Mouse (Mus musculus) intestine, embryonic 14.5 days (tissue): Measurements from ENCODE around the gene Alppl2. TPM values are rescaled to one million over a fixed set of nuclear protein-coding genes. Genes with fewer than 3 reads are reported as not detected.
A peak's percentile ranks its signal among the peaks of the same experiment; 100 is the strongest.

Experiments used
- ATAC-seq: fragments of 200-750 bp; cut with Nextera tagmentation; replicated peaks from 2 replicates; pipeline ENCODE4 v1.8.0; 2017; ENCODE audit warnings: low read depth, moderate number of reproducible peaks, moderate TSS enrichment, moderate library complexity; ENCODE audit not compliant: low FRiP score, low TSS enrichment
- DNase-seq: peaks from one replicate; pipeline ENCODE4 v3.0.0-alpha.2; 2018; ENCODE audit warnings: low spot score
- H3K27ac ChIP-seq: fragments of 300-500 bp; sonication (generic); 2 replicates; pipeline ENCODE4 v1.5.1; 2014; ENCODE audit warnings: low read depth, mild to moderate bottlenecking, control low read depth
- H3K27me3 ChIP-seq: fragments of 300-500 bp; sonication (generic); replicated peaks from 2 replicates; pipeline ENCODE4 v1.6.1; 2014; ENCODE audit warnings: low read length, control low read depth; ENCODE audit not compliant: control insufficient read depth, insufficient read depth
- H3K36me3 ChIP-seq: fragments of 300-500 bp; sonication (generic); 2 replicates; pipeline ENCODE4 v1.6.1; 2014; ENCODE audit warnings: low read length, control low read depth; ENCODE audit not compliant: control insufficient read depth, insufficient read depth
- H3K4me1 ChIP-seq: fragments of 300-500 bp; sonication (generic); replicated peaks from 2 replicates; pipeline ENCODE4 v1.6.1; 2014; ENCODE audit warnings: low read length, control low read depth, mixed read lengths; ENCODE audit not compliant: control insufficient read depth, insufficient read depth
- H3K4me2 ChIP-seq: fragments of 300-500 bp; sonication (generic); 2 replicates; pipeline ENCODE4 v1.6.1; 2014; ENCODE audit warnings: low read length
- H3K4me3 ChIP-seq: fragments of 300-500 bp; sonication (generic); 2 replicates; pipeline ENCODE4 v1.5.1; 2014; ENCODE audit warnings: low read depth, low read length, control low read depth, mixed read lengths
- H3K9ac ChIP-seq: fragments of 300-500 bp; sonication (generic); 2 replicates; pipeline ENCODE4 v1.6.1; 2014; ENCODE audit warnings: mild to moderate bottlenecking, low read length
- H3K9me3 ChIP-seq: fragments of 300-500 bp; sonication (generic); 2 replicates; pipeline ENCODE4 v1.6.1; 2016; ENCODE audit warnings: low read length, control low read depth; ENCODE audit not compliant: control insufficient read depth
- WGBS: fragments of 180-500 bp; shearing (Covaris S2); extraction: QIAGEN DNeasy Blood & Tissue Kit; methylation state at CpG from one replicate; pipeline ENCODE4 v1.1.7; 2014; 5-methylcytosine and 5-hydroxymethylcytosine counted together
- polyA plus RNA-seq: library from polyadenylated mRNA; unstranded; fragments of >200 nt; fragmentation: Nextera tagmentation; extraction: Ambion mirVana; gene quantifications from 2 replicates; pipeline ENCODE4 v1.2.1, GENCODE M21; 2014

Alppl2 gene
- 0.08 TPM in 1 of 2 replicates, not detected in the other for polyA plus RNA-seq

DNA sequence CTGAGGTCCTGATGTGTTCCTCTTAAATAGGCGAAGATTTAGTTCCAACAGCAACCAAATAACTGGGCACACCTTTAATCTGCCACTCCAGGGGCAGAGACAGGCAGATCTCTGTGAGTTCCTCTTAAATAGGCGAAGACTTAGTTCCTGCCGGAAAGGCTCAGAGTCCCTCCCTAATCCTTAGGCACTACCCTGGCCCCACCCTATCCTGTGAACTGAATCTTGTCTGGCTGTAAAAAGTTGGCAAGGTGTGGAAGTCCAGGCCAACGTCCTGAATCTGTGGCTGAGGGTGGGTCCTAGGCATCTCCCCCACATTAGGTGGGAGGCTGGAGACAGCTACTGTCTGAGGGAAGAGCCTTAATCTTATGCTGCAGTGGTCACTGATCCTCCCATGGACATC lies at the start of gene Alppl2:
TSS of gene Alppl2 (minus strand) at position 101 of the 400 bp plus-strand sequence.
- no peak for DNase-seq
- H3K36me3 ChIP-seq: no peaks in the 10 kb centered on the region
- ATAC-seq: no peak
- no peak within 1 kb of the TSS for H3K9ac ChIP-seq
- no peak within 1 kb of the TSS for H3K4me2 ChIP-seq
- H3K9me3 ChIP-seq: no peaks in the 10 kb centered on the region
- H3K27me3 ChIP-seq: no peaks in the 10 kb centered on the region
- H3K4me3 ChIP-seq: no peak within 1 kb of the TSS
- 84% methylated on average over 4 of the region's 4 CpGs for WGBS
- H3K4me1 ChIP-seq: no peaks in the 10 kb centered on the region
- H3K27ac ChIP-seq: no peak within 1 kb of the TSS

DNA sequence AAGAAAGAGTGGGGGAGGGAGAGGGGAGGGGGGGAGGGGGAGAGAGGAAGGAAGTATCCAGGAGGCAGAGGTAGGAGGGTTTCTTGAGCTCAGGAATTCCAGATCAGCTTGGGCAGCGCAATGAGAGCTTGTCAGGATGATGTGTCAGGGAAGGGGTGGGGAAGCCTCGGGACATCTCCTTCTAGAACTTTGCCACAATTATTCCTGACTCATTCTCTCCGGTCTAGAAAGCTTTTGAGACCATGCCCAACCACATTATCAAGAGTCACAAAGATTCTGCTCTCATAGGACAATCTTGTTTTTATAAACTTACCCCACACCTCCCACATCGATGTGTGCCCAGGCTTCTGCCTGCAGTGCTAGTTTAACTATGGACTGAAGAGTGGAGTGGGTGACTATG lies 42.1 kb upstream of the Alppl2 start:
- H3K9me3 ChIP-seq: no peaks in the 10 kb centered on the region
- no peak overlapping the region for H3K4me2 ChIP-seq
- WGBS: 81% methylated on average over 4 of the region's 4 CpGs
- H3K27me3 ChIP-seq: peaks cover 31% of the 10 kb centered on the region
- DNase-seq: no peak
- no peaks in the 10 kb centered on the region for H3K4me1 ChIP-seq
- H3K4me3 ChIP-seq: no peak overlapping the region
- no peak overlapping the region for H3K9ac ChIP-seq
- no peak overlapping the region for H3K27ac ChIP-seq
- no peaks in the 10 kb centered on the region for H3K36me3 ChIP-seq
- no peak for ATAC-seq

DNA sequence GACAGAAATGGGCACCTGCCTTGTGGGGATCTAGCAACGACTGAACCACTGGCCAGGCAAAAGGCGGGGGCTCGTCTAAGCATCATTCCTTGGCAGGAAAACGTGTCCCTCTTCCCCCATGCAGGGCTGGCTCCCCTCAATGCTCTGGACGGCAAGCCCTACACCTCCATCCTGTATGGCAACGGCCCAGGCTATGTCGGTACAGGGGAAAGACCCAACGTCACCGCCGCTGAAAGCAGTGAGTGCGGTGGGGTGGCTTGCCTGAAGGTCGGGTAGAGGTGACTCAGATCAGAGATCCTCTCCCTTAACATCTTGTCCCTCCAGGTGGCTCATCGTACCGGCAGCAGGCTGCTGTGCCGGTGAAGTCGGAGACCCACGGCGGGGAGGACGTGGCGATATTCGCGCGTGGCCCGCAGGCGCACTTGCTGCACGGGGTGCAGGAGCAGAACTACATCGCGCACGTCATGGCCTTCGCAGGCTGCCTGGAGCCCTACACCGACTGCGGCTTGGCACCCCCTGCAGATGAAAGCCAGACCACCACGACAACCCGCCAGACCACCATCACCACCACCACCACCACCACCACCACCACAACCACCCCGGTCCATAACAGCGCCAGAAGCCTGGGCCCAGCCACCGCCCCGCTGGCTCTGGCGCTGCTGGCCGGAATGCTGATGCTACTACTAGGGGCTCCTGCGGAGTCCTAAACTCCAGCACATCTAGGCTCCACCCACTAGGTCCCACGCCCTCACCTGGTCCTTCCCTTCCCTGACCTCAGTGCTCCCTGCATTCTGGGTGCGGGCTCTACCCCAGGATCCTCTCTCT lies 37.7 kb upstream of the Alppl2 start:
- Histone ChIP-seq H3K27me3 (peaks cover 40% of the 10 kb centered on the region), H3K9me3 (no peaks in the 10 kb centered on the region), H3K27ac (no peak overlapping the region), H3K36me3 (no peaks in the 10 kb centered on the region), H3K4me3 (no peak overlapping the region), H3K4me1 (no peaks in the 10 kb centered on the region), H3K4me2 (peak overlapping the region; percentile 6; the same call in 1 of the 2 replicates), H3K9ac (no peak overlapping the region)
- no peak for ATAC-seq
- no peak for DNase-seq
- 9% methylated on average over 43 of the region's 43 CpGs for WGBS

DNA sequence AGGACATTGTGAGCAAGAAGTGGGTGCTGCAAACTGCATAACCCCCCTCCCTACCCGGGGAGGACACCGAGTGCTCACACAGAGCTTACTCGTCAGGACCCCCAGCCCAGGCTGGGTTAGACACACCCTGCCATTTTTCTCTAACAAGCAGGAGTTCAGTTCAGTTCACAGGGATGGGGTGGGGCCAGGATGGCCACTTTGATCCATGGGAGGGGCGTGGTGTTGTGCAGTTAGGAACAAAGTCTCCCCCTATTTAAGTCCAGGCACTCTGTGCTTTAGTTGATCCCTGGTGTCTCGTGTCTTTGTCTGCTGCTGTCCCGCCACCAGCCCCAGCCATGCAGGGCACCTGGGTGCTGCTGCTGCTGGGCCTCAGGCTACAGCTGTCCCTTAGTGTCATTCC lies 34.9 kb upstream of the Alppl2 start, which contains the start of gene Akp3:
TSS of gene Akp3 (plus strand) at position 301 of the 400 bp plus-strand sequence.
- no peak within 1 kb of the TSS for H3K27ac ChIP-seq
- WGBS: 75% methylated on average over 6 of the region's 6 CpGs
- ATAC-seq: no peak

DNA sequence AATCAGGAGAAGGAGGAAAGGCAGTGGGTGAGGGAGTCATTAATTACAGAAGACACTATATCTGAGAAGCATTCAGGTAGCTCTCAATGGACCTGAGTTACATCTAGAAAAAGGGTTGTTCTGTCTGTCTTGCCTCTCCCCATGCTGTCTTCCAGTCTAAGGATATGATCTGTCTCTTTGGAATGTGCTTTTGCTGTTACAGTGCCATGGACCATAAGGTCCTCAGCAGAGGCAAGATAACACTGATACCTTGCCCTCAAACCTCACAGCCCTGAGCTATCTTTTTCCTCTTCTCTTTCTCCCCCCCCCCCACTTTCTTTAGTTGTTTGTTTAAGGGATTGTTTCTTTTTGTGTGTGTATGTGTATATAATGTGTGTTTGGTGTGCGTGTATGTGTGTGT lies 25.1 kb upstream of the Alppl2 start:
- no peak for DNase-seq
- no peaks in the 10 kb centered on the region for H3K36me3 ChIP-seq
- H3K4me2 ChIP-seq: no peak overlapping the region
- no peak overlapping the region for H3K27ac ChIP-seq
- no peaks in the 10 kb centered on the region for H3K4me1 ChIP-seq
- no peak overlapping the region for H3K4me3 ChIP-seq
- no peaks in the 10 kb centered on the region for H3K9me3 ChIP-seq
- WGBS: 86% methylated on average over 1 of the region's 1 CpGs
- no peaks in the 10 kb centered on the region for H3K27me3 ChIP-seq
- H3K9ac ChIP-seq: no peak overlapping the region
- ATAC-seq: no peak

More for the DNA sequence above, 34.9 kb upstream of the Alppl2 start, which contains the start of gene Akp3:
- H3K4me2 ChIP-seq: no peak within 1 kb of the TSS
- H3K27me3 ChIP-seq: peaks cover 37% of the 10 kb centered on the region
- no peak for DNase-seq
- H3K4me1 ChIP-seq: no peaks in the 10 kb centered on the region
- H3K9me3 ChIP-seq: no peaks in the 10 kb centered on the region
- no peak within 1 kb of the TSS for H3K9ac ChIP-seq
- H3K4me3 ChIP-seq: no peak within 1 kb of the TSS
- H3K36me3 ChIP-seq: no peaks in the 10 kb centered on the region

DNA sequence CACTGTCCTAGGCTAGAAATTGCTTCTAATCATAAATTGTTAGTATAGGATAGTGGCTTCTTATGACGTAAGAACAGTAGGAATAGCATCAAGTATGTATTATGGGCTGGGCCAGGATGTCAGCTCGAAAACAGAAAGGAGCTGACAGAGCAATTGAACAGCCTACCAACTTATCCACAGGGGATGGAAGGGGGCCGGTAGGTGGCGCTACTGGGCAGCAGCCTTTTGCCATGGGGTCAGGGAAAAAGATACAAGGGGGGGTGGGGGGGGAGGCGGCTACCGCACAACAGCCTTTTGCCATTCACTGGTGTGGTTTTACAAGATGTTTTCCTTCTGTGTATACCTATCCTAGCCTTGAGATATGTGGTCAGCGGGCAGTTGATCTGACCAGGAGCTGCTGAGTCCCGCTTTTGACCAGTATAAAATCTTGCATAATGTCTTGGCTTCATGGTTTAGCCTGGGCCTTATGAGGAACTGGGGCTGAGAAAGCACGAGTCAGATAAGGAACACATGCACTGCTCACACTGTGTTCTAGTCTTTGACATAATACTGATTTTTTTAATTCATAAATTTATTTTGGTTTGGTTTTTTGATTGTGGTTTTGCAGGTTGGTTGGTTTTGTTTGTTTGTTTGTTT lies 22.1 kb upstream of the Alppl2 start:
- H3K4me3 ChIP-seq: no peak overlapping the region
- ATAC-seq (no peak), DNase-seq (peak; percentile 61)
- no peaks in the 10 kb centered on the region for H3K9me3 ChIP-seq
- no peak overlapping the region for H3K27ac ChIP-seq
- H3K4me1 ChIP-seq: no peaks in the 10 kb centered on the region
- H3K9ac ChIP-seq: no peak overlapping the region
- no peaks in the 10 kb centered on the region for H3K36me3 ChIP-seq
- 35% methylated on average over 9 of the region's 9 CpGs for WGBS
- no peaks in the 10 kb centered on the region for H3K27me3 ChIP-seq
- no peak overlapping the region for H3K4me2 ChIP-seq

DNA sequence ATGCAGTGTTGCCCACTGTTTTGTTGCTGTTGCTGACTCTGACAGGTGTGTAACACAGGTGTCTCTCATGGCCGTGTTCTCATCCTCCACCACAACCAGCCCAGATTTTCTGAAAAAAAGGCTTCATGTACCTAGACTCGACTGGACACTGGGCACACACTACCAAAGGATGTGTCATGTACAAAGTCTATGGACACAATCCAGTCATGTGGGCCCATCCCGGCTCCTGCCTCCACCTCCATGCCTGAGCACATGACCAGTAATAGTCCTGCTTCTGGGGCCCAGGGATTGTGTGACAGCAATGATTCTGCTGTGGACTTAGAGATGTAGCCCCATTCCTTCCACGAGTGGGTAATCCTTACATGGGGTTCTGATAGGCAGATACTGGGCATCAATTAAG lies 18.8 kb upstream of the Alppl2 start:
- ATAC-seq (no peak), DNase-seq (no peak)
- Histone ChIP-seq H3K4me2 (no peak overlapping the region), H3K9ac (no peak overlapping the region), H3K9me3 (no peaks in the 10 kb centered on the region), H3K36me3 (no peaks in the 10 kb centered on the region), H3K4me1 (no peaks in the 10 kb centered on the region), H3K27me3 (no peaks in the 10 kb centered on the region), H3K27ac (no peak overlapping the region), H3K4me3 (no peak overlapping the region)
- 84% methylated on average over 4 of the region's 4 CpGs for WGBS

DNA sequence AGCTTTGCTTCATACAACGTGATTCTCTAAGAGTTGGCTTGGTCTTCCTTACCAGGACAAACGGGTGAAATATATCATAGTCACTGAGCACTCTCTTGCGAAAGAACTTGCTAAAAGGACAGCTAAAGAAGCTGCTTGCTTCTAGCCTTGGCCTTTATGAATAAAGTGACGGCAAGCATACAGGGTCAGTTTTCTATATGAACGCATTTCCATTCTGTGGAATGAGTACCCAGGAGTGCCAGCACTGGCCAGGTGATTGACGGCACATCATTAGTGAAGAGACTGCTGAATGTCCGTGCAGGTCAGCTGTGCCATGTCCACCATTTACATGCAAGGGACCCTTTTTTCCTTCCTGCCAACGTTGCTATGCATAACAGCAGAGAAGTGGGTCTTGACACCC lies 16.8 kb upstream of the Alppl2 start:
- Histone ChIP-seq H3K4me2 (no peak overlapping the region), H3K36me3 (no peaks in the 10 kb centered on the region), H3K9ac (no peak overlapping the region), H3K4me3 (no peak overlapping the region), H3K27ac (no peak overlapping the region), H3K9me3 (no peaks in the 10 kb centered on the region), H3K27me3 (no peaks in the 10 kb centered on the region), H3K4me1 (no peaks in the 10 kb centered on the region)
- no peak for ATAC-seq
- WGBS: 75% methylated on average over 8 of the region's 8 CpGs
- no peak for DNase-seq
